ENCODE assay signal across 8 mouse cellular contexts in the genomic region with DNA sequence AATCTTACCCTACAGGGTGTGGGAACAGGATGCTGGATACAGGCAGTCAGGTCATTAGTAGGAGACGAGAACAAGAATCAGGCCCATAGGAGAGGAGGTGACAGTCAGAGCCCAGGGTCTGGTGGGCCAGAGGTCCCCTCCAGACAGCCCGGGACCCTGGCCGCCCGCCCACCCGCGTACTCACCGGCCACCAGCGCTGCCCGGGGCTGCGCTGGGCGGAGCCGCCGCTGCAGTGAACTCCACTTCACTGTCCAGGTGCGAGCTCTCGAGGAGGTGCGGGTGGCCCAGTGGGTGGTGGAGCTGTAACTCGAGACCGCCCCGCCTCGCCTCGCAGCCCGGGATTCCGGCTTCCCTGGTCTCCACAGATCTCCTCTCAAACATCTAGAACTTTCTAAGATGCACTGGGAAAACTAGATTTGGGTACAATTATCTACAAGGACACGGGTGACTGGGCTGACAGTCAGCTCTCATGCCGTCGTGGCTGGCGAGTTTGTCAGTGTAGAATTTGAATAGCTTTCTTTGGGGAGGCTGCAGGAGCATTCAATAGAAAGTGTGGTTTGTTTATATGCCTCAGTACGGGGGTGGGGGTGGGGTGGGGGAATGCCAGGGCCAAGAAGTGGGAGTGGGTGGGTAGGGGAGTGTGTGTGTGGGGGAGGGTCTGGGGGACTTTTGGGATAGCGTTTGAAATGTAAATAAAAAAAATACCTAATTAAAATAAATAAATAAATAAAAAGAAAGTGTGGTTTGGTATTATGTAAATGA. TPM values are rescaled to one million over a fixed set of nuclear protein-coding genes. Genes with fewer than 3 reads are reported as not detected.
DNase-seq lines count a peak whose midpoint lies in the region; ATAC-seq lines count a peak whose summit lies in the region.

A gene (minus strand): TSS at position 259 of the 762 bp plus-strand sequence.

- H3K4me2 ChIP-seq in heart, embryonic 15.5 days, result peak within 1 kb of the TSS; percentile 63
- H3K4me2 ChIP-seq in forebrain, embryonic 15.5 days (replicated peaks), result peak within 1 kb of the TSS; percentile 58
- peak within 1 kb of the TSS; percentile 40 for H3K4me2 ChIP-seq in liver, embryonic 12.5 days
- peak within 1 kb of the TSS; percentile 57 for H3K4me2 ChIP-seq in neural tube, embryonic 13.5 days

- no peak within 1 kb of the TSS for H3K9ac ChIP-seq in heart, embryonic 15.5 days
- H3K9ac ChIP-seq in forebrain, embryonic 15.5 days (replicated peaks), result no peak within 1 kb of the TSS
- H3K9ac ChIP-seq in liver, embryonic 12.5 days, result no peak within 1 kb of the TSS
- peak within 1 kb of the TSS; percentile 38; the same call in 1 of the 2 replicates for H3K9ac ChIP-seq in neural tube, embryonic 13.5 days

- 0 out of 2 replicates have a peak, but pooled peaks cover 9% of the 10 kb centered on the region for H3K27me3 ChIP-seq in heart, embryonic 15.5 days
- H3K27me3 ChIP-seq in forebrain, embryonic 15.5 days, result no peaks in the 10 kb centered on the region
- H3K27me3 ChIP-seq in liver, embryonic 12.5 days (replicated peaks), result peaks cover 27% of the 10 kb centered on the region
- H3K27me3 ChIP-seq in neural tube, embryonic 13.5 days, result peaks cover 8% of the 10 kb centered on the region; the same call in 1 of the 2 replicates

- ATAC-seq in heart, embryonic 15.5 days (replicated peaks; ENCODE audit: insufficient number of reproducible peaks, insufficient read depth, low FRiP score, low read depth), result no peak
- ATAC-seq in forebrain, embryonic 15.5 days (replicated peaks), result peak; percentile 57
- ATAC-seq in liver, embryonic 12.5 days, result no peak
- peak; percentile 59 for ATAC-seq in neural tube, embryonic 13.5 days (ENCODE audit: low read depth)

- H3K27ac ChIP-seq in heart, embryonic 15.5 days, result no peak within 1 kb of the TSS
- no peak within 1 kb of the TSS; the same call in 1 of the 2 replicates for H3K27ac ChIP-seq in forebrain, embryonic 15.5 days (replicated peaks)
- H3K27ac ChIP-seq in liver, embryonic 12.5 days, result no peak within 1 kb of the TSS
- no peak within 1 kb of the TSS for H3K27ac ChIP-seq in neural tube, embryonic 13.5 days (replicated peaks)

- WGBS in heart, embryonic 15.5 days, result 3% methylated on average over 29 of the region's 29 CpGs
- WGBS in forebrain, embryonic 15.5 days, result under 1% methylated on average over 29 of the region's 29 CpGs
- 5% methylated on average over 29 of the region's 29 CpGs for WGBS in liver, embryonic 12.5 days (ENCODE audit: insufficient replicate concordance)
- 1% methylated on average over 29 of the region's 29 CpGs for WGBS in neural tube, embryonic 13.5 days

- peak within 1 kb of the TSS; percentile 26 for H3K4me3 ChIP-seq in heart, embryonic 15.5 days
- H3K4me3 ChIP-seq in forebrain, embryonic 15.5 days, result peak within 1 kb of the TSS; percentile 42
- no peak within 1 kb of the TSS; the same call in 1 of the 2 replicates for H3K4me3 ChIP-seq in liver, embryonic 12.5 days
- H3K4me3 ChIP-seq in neural tube, embryonic 13.5 days, result peak within 1 kb of the TSS; percentile 30

- no peaks in the 10 kb centered on the region for H3K9me3 ChIP-seq in heart, embryonic 15.5 days (replicated peaks)
- H3K9me3 ChIP-seq in forebrain, embryonic 15.5 days, result no peaks in the 10 kb centered on the region
- no peaks in the 10 kb centered on the region for H3K9me3 ChIP-seq in liver, embryonic 12.5 days (replicated peaks)
- H3K9me3 ChIP-seq in neural tube, embryonic 13.5 days, result no peaks in the 10 kb centered on the region

- H3K4me1 ChIP-seq in heart, embryonic 15.5 days (replicated peaks), result peaks cover 8% of the 10 kb centered on the region
- H3K4me1 ChIP-seq in forebrain, embryonic 15.5 days, result peaks cover 10% of the 10 kb centered on the region
- H3K4me1 ChIP-seq in liver, embryonic 12.5 days, result no peaks in the 10 kb centered on the region
- peaks cover 15% of the 10 kb centered on the region for H3K4me1 ChIP-seq in neural tube, embryonic 13.5 days (replicated peaks)

- no peak for DNase-seq in heart, adult 18-20 months
- peak; percentile 63 for DNase-seq in ZHBTc4 (ENCODE audit: low read depth, low spot score)
- no peak for DNase-seq in T-cell, adult 2 months (ENCODE audit: low spot score)
- DNase-seq in layer of hippocampus, adult 9-11 months, result no peak

- H3K36me3 ChIP-seq in heart, embryonic 15.5 days, result no peaks in the 10 kb centered on the region
- H3K36me3 ChIP-seq in forebrain, embryonic 15.5 days, result no peaks in the 10 kb centered on the region
- H3K36me3 ChIP-seq in liver, embryonic 12.5 days, result no peaks in the 10 kb centered on the region
- no peaks in the 10 kb centered on the region for H3K36me3 ChIP-seq in neural tube, embryonic 13.5 days

RNA-seq across cellular contexts. Expression of the gene that starts here (rescaled TPM):
- not detected in 2 replicates for polyA plus RNA-seq in heart, embryonic 15.5 days (2015; fragmentation: Nextera tagmentation; extraction: Ambion mirVana)
- total RNA-seq in heart, adult 18-20 months (2021), result not detected
- 0.09 and 0.37 TPM in 2 replicates for polyA plus RNA-seq in forebrain, embryonic 15.5 days (2015; fragmentation: Nextera tagmentation; extraction: Ambion mirVana)
- not detected in 2 replicates for polyA plus RNA-seq in liver, embryonic 12.5 days (2016; fragmentation: Nextera tagmentation; extraction: Ambion mirVana)
- not detected in 2 replicates for polyA plus RNA-seq in neural tube, embryonic 13.5 days (2015; fragmentation: Nextera tagmentation; extraction: Ambion mirVana)

Comparison
In these comparisons a context has a peak if more than half of its experiments do, and no peak if none do; other contexts are left out.
1. Peak in ATAC-seq, H3K4me3 ChIP-seq and H3K4me2 ChIP-seq in forebrain, embryonic 15.5 days; RNA of the gene not detected or under 1 TPM.
2. Peak in ATAC-seq, H3K4me3 ChIP-seq, H3K9ac ChIP-seq and H3K4me2 ChIP-seq in neural tube, embryonic 13.5 days; RNA of the gene not detected or under 1 TPM.